Mouse (Mus musculus) inflammation-experienced regulatory T-cells, adult 16 weeks (primary cell): ENCODE data around the gene Ttbk2. TPM values are rescaled to one million over a fixed set of nuclear protein-coding genes. Genes with fewer than 3 reads are reported as not detected.

Experiments
- polyA plus RNA-seq: library from polyadenylated mRNA; unstranded; fragments of 100-300 nt; shearing (Covaris generic); gene quantifications from one replicate; pipeline ENCODE4 v1.2.1, GENCODE M21; 2017

The Ttbk2 gene
- polyA plus RNA-seq = 1.4 TPM

GRCm38 (mm10) chr2:120850424-120851082, at the start of gene Ttbk2:
TSS of gene Ttbk2 (minus strand) at chr2:120850604.

GRCm38 (mm10) chr2:120849449-120850423, 668 bp downstream of the Ttbk2 start, which contains the start of gene Cdan1:
TSS of gene Cdan1 (minus strand) at chr2:120850128.

Other genes with a start within 250 kb of the Ttbk2 start
- 22.0 TPM for gene Haus2, start 241.2 kb downstream of the Ttbk2 start, polyA plus RNA-seq
- 36.8 TPM for gene Lrrc57, start 241.1 kb downstream of the Ttbk2 start, polyA plus RNA-seq
- gene Stard9, start 221.5 kb downstream of the Ttbk2 start, polyA plus RNA-seq = 0.60 TPM
- 4.1 TPM for gene Cdan1, start 476 bp downstream of the Ttbk2 start, polyA plus RNA-seq
- 70.5 TPM for gene Ubr1, start 120.1 kb upstream of the Ttbk2 start, polyA plus RNA-seq
- gene Tmem62, start 126.4 kb upstream of the Ttbk2 start, polyA plus RNA-seq = 18.0 TPM
- 167 TPM for gene Ccndbp1, start 157.8 kb upstream of the Ttbk2 start, polyA plus RNA-seq
- 0.41 TPM for gene Epb42, start 186.5 kb upstream of the Ttbk2 start, polyA plus RNA-seq
- gene Tgm5, start 235.2 kb upstream of the Ttbk2 start, polyA plus RNA-seq = not detected